Mouse (Mus musculus): Measurements from ENCODE around the gene Gm15107. TPM values are rescaled to one million over a fixed set of nuclear protein-coding genes. Genes with fewer than 3 reads are reported as not detected.
"Not testable (repeated sequence)": the region's sequence is repeated elsewhere in the genome, so short reads cannot be mapped to it uniquely, and the experiment has no call there.

The Gm15107 gene
- total RNA-seq (2021) (not detected), polyA plus RNA-seq (2012; rRNA removed) (not detected in 2 replicates)
- long read RNA-seq, result 0 reads

DNA sequence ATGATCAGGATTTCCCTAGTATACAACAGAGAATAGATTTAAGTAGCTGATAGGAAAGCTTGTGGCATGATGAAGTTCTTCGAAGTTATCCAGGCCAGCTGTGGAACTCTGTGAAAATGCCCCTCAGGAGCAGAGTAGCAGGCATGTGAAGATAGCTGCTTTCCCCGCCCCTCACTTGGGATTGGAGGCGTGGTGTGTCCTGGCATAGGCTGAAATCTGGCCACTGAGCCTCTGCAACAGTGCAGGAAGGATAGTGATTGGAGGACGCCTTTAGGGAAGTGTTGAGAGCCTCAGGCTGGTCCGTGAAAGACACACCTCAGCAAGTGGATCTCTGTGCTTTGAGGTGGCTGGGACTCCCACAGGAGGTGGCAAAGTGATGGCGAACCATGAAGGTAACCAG is at the start of gene Gm15107:
Gene Gm15107, plus strand, starts transcription at position 301 of the 400 bp plus-strand sequence.
- DNase-seq, result not testable (repeated sequence)

Other genes starting within 250 kb of the Gm15107 start
- gene Gm15080, start 187.7 kb upstream of the Gm15107 start, total RNA-seq (2021), result not detected
- not detected in 2 replicates for gene Gm15080, start 187.7 kb upstream of the Gm15107 start, polyA plus RNA-seq (2012; rRNA removed)